Mouse (Mus musculus): ENCODE results near the gene Nfic.

Nfic gene

GRCm38 (mm10) chr10:81485479-81486018 is 30.1 kb upstream of the Nfic start:
- DNase-seq (ENCODE audit: low spot score in 2 of 2), result no peak

- DNase-seq (ENCODE audit: low spot score in 2 of 2), result no peak
These were observed 29.6 kb upstream of the Nfic start for GRCm38 (mm10) chr10:81485060-81485449.

GRCm38 (mm10) chr10:81484441-81485059 is 29.1 kb upstream of the Nfic start:
- peak; percentile 62 to 81 for DNase-seq (ENCODE audit: low spot score in 2 of 2)

GRCm38 (mm10) chr10:81483983-81484382 is 28.5 kb upstream of the Nfic start:
- DNase-seq (ENCODE audit: low spot score in 2 of 2), result peak in 1 of 2 experiments; percentile 72

GRCm38 (mm10) chr10:81482533-81482889 is 27.1 kb upstream of the Nfic start, which contains the start of gene Celf5:
Gene Celf5 (minus strand): TSS chr10:81482709.
- peak in 1 of 2 experiments; percentile 76 for DNase-seq (ENCODE audit: low spot score in 2 of 2)

- DNase-seq (ENCODE audit: low spot score in 2 of 2), result peak in 1 of 2 experiments; percentile 60
These were observed 26.4 kb upstream of the Nfic start for GRCm38 (mm10) chr10:81481605-81482532.

GRCm38 (mm10) chr10:81474461-81474860 is 19.0 kb upstream of the Nfic start:
- DNase-seq (ENCODE audit: low spot score in 2 of 2), result no peak

- peak; percentile 95 to 97 for DNase-seq (ENCODE audit: low spot score in 2 of 2)
These were observed 17.6 kb upstream of the Nfic start for GRCm38 (mm10) chr10:81473003-81473451.

- no peak for DNase-seq (ENCODE audit: low spot score in 2 of 2)
These were observed 17.1 kb upstream of the Nfic start for GRCm38 (mm10) chr10:81472403-81473002.

- DNase-seq (ENCODE audit: low spot score in 2 of 2), result no peak
These were observed 15.0 kb upstream of the Nfic start for GRCm38 (mm10) chr10:81470454-81470853.

GRCm38 (mm10) chr10:81469253-81469652 is 13.8 kb upstream of the Nfic start:
- DNase-seq (ENCODE audit: low spot score in 2 of 2), result no peak

GRCm38 (mm10) chr10:81467670-81468235 is 12.3 kb upstream of the Nfic start:
- peak; percentile 33 to 45 for DNase-seq (ENCODE audit: low spot score in 2 of 2)

GRCm38 (mm10) chr10:81466881-81467280 is 11.4 kb upstream of the Nfic start:
- DNase-seq (ENCODE audit: low spot score in 2 of 2), result peak; percentile 35 to 40

- peak in 1 of 2 experiments; percentile 22 for DNase-seq (ENCODE audit: low spot score in 2 of 2)
These were observed 10.6 kb upstream of the Nfic start for GRCm38 (mm10) chr10:81466066-81466465.

GRCm38 (mm10) chr10:81465265-81465645 is 9.8 kb upstream of the Nfic start:
- DNase-seq (ENCODE audit: low spot score in 2 of 2), result peak in 1 of 2 experiments; percentile 30

GRCm38 (mm10) chr10:81464405-81465264 is 9.2 kb upstream of the Nfic start:
- DNase-seq (ENCODE audit: low spot score in 2 of 2), result peak; percentile 56 to 59

GRCm38 (mm10) chr10:81463531-81463930 is 8.1 kb upstream of the Nfic start:
- peak; percentile 21 to 30 for DNase-seq (ENCODE audit: low spot score in 2 of 2)

GRCm38 (mm10) chr10:81462917-81463316 is 7.5 kb upstream of the Nfic start:
- peak; percentile 21 to 35 for DNase-seq (ENCODE audit: low spot score in 2 of 2)

GRCm38 (mm10) chr10:81462415-81462804 is 7.0 kb upstream of the Nfic start:
- DNase-seq (ENCODE audit: low spot score in 2 of 2), result peak in 1 of 2 experiments; percentile 47

- peak; percentile 29 to 39 for DNase-seq (ENCODE audit: low spot score in 2 of 2)
These were observed 6.4 kb upstream of the Nfic start for GRCm38 (mm10) chr10:81461673-81462414.
